Mouse (Mus musculus) CH12.LX (cell line): ENCODE data around the gene Efhd1.
A peak's percentile ranks its signal among the peaks of the same experiment; 100 is the strongest.

ENCODE experiments used
- CTCF ChIP-seq, 2 experiments: IDR thresholded peaks in 1 of 2; conservative IDR thresholded peaks in 1 of 2; 2 replicates each; pipeline ENCODE4 v1.5.1; 2011 to 2012; ENCODE audit warnings: low read depth in 2 of 2, low read length in 2 of 2, improper control_type of control experiment in 1 of 2, inconsistent platforms in 1 of 2, mild to moderate bottlenecking in 1 of 2, moderate library complexity in 1 of 2
- MXI1 ChIP-seq: IDR thresholded peaks from 2 replicates; pipeline ENCODE4 v1.6.1; 2011; ENCODE audit warnings: mild to moderate bottlenecking, low read depth, low read length, improper control_type of control experiment
- POLR2A ChIP-seq: IDR thresholded peaks from 2 replicates; pipeline ENCODE4 v1.6.1; 2011; ENCODE audit warnings: low read depth, mild to moderate bottlenecking, improper control_type of control experiment, low read length
- POLR2AphosphoS2 ChIP-seq: IDR thresholded peaks from 2 replicates; pipeline ENCODE4 v1.6.1; 2011; ENCODE audit warnings: low read depth, low read length, improper control_type of control experiment
- UBTF ChIP-seq: IDR thresholded peaks from 2 replicates; pipeline ENCODE4 v1.6.1; 2012; ENCODE audit warnings: low read depth, mild to moderate bottlenecking, inconsistent platforms, low read length, improper control_type of control experiment, moderate library complexity
- USF1 ChIP-seq: IDR thresholded peaks from 2 replicates; pipeline ENCODE4 v1.6.1; 2014; ENCODE audit warnings: low read depth, mild to moderate bottlenecking, inconsistent platforms, low read length, improper control_type of control experiment
- ZC3H11A ChIP-seq: IDR thresholded peaks from 2 replicates; pipeline ENCODE4 v1.6.1; 2012; ENCODE audit warnings: low read depth, mild to moderate bottlenecking, inconsistent platforms, low read length, improper control_type of control experiment
- ZMIZ1 ChIP-seq: IDR thresholded peaks from 2 replicates; pipeline ENCODE4 v1.6.1; 2012; ENCODE audit warnings: low read depth, mild to moderate bottlenecking, inconsistent platforms, low read length, improper control_type of control experiment
- ZNF384 ChIP-seq: IDR thresholded peaks from 2 replicates; pipeline ENCODE4 v1.6.1; 2012; ENCODE audit warnings: low read depth, low read length, improper control_type of control experiment, inconsistent platforms

DNA sequence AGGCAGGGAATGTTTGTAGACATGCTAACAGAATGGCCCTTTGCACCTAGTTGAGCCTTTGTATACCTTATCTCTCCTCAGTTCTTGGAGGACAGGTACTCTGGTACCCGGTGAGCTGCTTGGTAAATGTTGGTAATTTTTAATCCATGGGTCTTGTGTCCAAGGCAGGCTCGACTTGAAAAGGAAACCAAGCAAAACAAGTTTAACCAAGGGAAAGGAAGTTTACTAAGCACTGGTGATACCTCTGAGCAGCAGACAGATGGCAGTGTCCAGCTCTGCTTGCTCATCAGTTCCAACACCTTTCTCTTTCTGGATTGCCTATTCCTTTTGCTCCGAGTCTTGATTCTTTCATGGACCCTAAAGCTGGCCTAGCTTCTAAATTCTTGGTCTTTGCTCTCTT is 46.2 kb upstream of the Efhd1 start:
- TF ChIP-seq USF1: no peak
- TF ChIP-seq ZNF384: no peak
- TF ChIP-seq CTCF (conservative IDR thresholded peaks at IDR 0.05 in 1 of 2, IDR thresholded peaks at IDR 0.05 in 1 of 2; ENCODE audit: low read depth in 2 of 2, low read length in 2 of 2): peak; percentile 20 to 61; a peak in 2 of 4 replicates
- TF ChIP-seq MXI1: no peak
- TF ChIP-seq POLR2A: no peak
- TF ChIP-seq ZMIZ1: no peak
- no peak for TF ChIP-seq UBTF
- no peak for TF ChIP-seq ZC3H11A
- no peak for TF ChIP-seq POLR2AphosphoS2
